Mouse (Mus musculus) cerebellum, adult 2 months (tissue): Measurements from ENCODE around the gene Myadml2.

Experiments used
- CTCF ChIP-seq: fragments of 200-500 bp; IDR thresholded peaks from 2 replicates; pipeline ENCODE4 v1.5.1; 2011; ENCODE audit warnings: low read depth, mild to moderate bottlenecking, control low read depth, low read length, moderate library complexity, borderline replicate concordance; ENCODE audit not compliant: insufficient read depth
- POLR2A ChIP-seq: fragments of 200-500 bp; IDR thresholded peaks from 2 replicates; pipeline ENCODE4 v1.6.1; 2011; ENCODE audit warnings: low read length, control low read depth, borderline replicate concordance; ENCODE audit not compliant: insufficient read depth

DNA sequence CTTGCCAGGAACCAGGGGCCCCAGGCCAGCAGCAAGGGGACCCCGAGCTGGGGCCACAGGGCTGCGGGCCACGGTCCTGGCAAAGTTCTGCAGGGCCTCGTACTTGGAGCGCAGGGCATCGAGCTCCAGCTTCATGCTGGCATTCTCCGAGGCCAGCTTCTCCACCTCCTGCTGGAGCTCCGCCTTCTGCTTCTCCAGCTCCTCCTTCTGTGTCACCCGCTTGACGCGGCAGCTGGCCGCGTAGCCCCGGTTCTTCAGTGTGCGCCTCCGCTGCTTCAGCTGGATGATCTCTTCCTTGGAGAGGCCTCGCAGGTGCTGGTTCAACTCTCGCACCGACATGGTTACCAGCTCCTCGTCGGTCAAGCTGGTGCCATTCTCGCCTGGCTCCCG lies 18.6 kb downstream of the Myadml2 start:
- TF ChIP-seq POLR2A (no peak), CTCF (no peak)
